Mouse (Mus musculus) limb, embryonic 12.5 days (tissue): ENCODE measurements around the gene Parp8. TPM values are rescaled to one million over a fixed set of nuclear protein-coding genes. Genes with fewer than 3 reads are reported as not detected.

Experiments
- ATAC-seq: fragments of 200-750 bp; cut with Nextera tagmentation; 2 replicates; pipeline ENCODE4 v1.8.0; 2017; ENCODE audit warnings: low read depth, moderate TSS enrichment; ENCODE audit not compliant: insufficient number of reproducible peaks, insufficient read depth, low FRiP score, low TSS enrichment
- H3K27ac ChIP-seq: fragments of 300-500 bp; sonication (generic); 2 replicates; pipeline ENCODE4 v1.5.1; 2016; ENCODE audit warnings: mild to moderate bottlenecking, moderate library complexity
- H3K27me3 ChIP-seq: fragments of 300-500 bp; sonication (generic); 2 replicates; pipeline ENCODE4 v1.6.1; 2016; ENCODE audit warnings: mild to moderate bottlenecking, moderate library complexity
- H3K36me3 ChIP-seq: fragments of 300-500 bp; sonication (generic); 2 replicates; pipeline ENCODE4 v1.6.1; 2016; ENCODE audit warnings: mild to moderate bottlenecking, moderate library complexity
- H3K4me1 ChIP-seq: fragments of 300-500 bp; sonication (generic); replicated peaks from 2 replicates; pipeline ENCODE4 v1.6.1; 2016
- H3K4me2 ChIP-seq: fragments of 300-500 bp; sonication (generic); 2 replicates; pipeline ENCODE4 v1.6.1; 2016; ENCODE audit warnings: mild to moderate bottlenecking, moderate library complexity
- H3K4me3 ChIP-seq: fragments of 300-500 bp; sonication (generic); replicated peaks from 2 replicates; pipeline ENCODE4 v1.5.1; 2016; ENCODE audit warnings: mild to moderate bottlenecking
- H3K9ac ChIP-seq: fragments of 300-500 bp; sonication (generic); replicated peaks from 2 replicates; pipeline ENCODE4 v1.6.1; 2016; ENCODE audit warnings: mild to moderate bottlenecking, moderate library complexity
- H3K9me3 ChIP-seq: fragments of 300-500 bp; sonication (generic); 2 replicates; pipeline ENCODE4 v1.6.1; 2016; ENCODE audit warnings: mild to moderate bottlenecking, moderate library complexity
- WGBS: fragments of 180-500 bp; shearing (Covaris S2); methylation state at CpG from one replicate; pipeline ENCODE4 v1.1.7; 2016; 5-methylcytosine and 5-hydroxymethylcytosine counted together
- polyA plus RNA-seq: library from polyadenylated mRNA; unstranded; fragments of >200 nt; fragmentation: Nextera tagmentation; extraction: Ambion mirVana; gene quantifications from 2 replicates; pipeline ENCODE4 v1.2.1, GENCODE M21; 2016

Parp8 gene
- polyA plus RNA-seq, 1 experiment from 2014 or later: 20.9 TPM

DNA sequence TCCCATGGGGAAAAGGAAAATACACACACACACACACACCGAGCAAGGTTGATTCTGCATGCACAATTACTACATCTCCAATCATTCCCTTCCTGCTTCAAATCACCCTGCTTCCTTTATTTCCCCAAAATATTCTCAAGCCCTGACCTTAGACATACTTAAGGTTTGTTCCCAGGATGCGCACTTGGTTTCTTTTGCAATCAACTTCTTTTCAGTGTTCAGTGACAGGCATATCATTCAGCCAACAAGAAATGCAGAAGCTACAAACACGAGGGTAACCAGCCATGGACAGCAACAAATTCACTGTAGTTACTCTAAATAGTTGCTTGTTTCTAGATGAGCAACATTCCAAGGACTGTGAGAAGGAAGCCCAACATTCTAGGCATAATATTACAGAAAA lies 38.1 kb downstream of the Parp8 start:
- no peak overlapping the region for H3K9ac ChIP-seq
- peaks cover 10% of the 10 kb centered on the region for H3K4me1 ChIP-seq
- ATAC-seq: no peak
- WGBS: 92% methylated on average over 3 of the region's 3 CpGs
- no peaks in the 10 kb centered on the region for H3K27me3 ChIP-seq
- H3K27ac ChIP-seq: no peak overlapping the region
- H3K4me2 ChIP-seq: no peak overlapping the region
- H3K9me3 ChIP-seq: no peaks in the 10 kb centered on the region
- H3K4me3 ChIP-seq: no peak overlapping the region
- H3K36me3 ChIP-seq: no peaks in the 10 kb centered on the region

- Histone ChIP-seq H3K9ac (no peak overlapping the region), H3K36me3 (no peaks in the 10 kb centered on the region)
- 92% methylated on average over 7 of the region's 7 CpGs for WGBS
Measured at GRCm38 (mm10) chr13:116986658-116987057, 38.7 kb downstream of the Parp8 start.

GRCm38 (mm10) chr13:116974081-116974860 lies 51.1 kb downstream of the Parp8 start:
- ATAC-seq: no peak
- Histone ChIP-seq H3K4me1 (peaks cover 10% of the 10 kb centered on the region; the same call in 1 of the 2 replicates), H3K9me3 (no peaks in the 10 kb centered on the region), H3K9ac (no peak overlapping the region), H3K4me2 (no peak overlapping the region), H3K27me3 (no peaks in the 10 kb centered on the region), H3K4me3 (no peak overlapping the region), H3K27ac (no peak overlapping the region), H3K36me3 (no peaks in the 10 kb centered on the region)
- 80% methylated on average over 7 of the region's 7 CpGs for WGBS

More at GRCm38 (mm10) chr13:116986658-116987057, 38.7 kb downstream of the Parp8 start:
- H3K27ac ChIP-seq: no peak overlapping the region
- no peaks in the 10 kb centered on the region for H3K9me3 ChIP-seq
- peaks cover 7% of the 10 kb centered on the region for H3K4me1 ChIP-seq
- no peaks in the 10 kb centered on the region for H3K27me3 ChIP-seq
- H3K4me2 ChIP-seq: no peak overlapping the region
- H3K4me3 ChIP-seq: no peak overlapping the region
- ATAC-seq: no peak

GRCm38 (mm10) chr13:116973491-116973890 lies 51.8 kb downstream of the Parp8 start:
- Histone ChIP-seq H3K4me1 (peaks cover 10% of the 10 kb centered on the region; the same call in 1 of the 2 replicates), H3K36me3 (no peaks in the 10 kb centered on the region), H3K9me3 (no peaks in the 10 kb centered on the region), H3K9ac (no peak overlapping the region), H3K27ac (no peak overlapping the region), H3K4me2 (no peak overlapping the region), H3K27me3 (no peaks in the 10 kb centered on the region), H3K4me3 (no peak overlapping the region)
- 83% methylated on average over 7 of the region's 7 CpGs for WGBS
- ATAC-seq: no peak

DNA sequence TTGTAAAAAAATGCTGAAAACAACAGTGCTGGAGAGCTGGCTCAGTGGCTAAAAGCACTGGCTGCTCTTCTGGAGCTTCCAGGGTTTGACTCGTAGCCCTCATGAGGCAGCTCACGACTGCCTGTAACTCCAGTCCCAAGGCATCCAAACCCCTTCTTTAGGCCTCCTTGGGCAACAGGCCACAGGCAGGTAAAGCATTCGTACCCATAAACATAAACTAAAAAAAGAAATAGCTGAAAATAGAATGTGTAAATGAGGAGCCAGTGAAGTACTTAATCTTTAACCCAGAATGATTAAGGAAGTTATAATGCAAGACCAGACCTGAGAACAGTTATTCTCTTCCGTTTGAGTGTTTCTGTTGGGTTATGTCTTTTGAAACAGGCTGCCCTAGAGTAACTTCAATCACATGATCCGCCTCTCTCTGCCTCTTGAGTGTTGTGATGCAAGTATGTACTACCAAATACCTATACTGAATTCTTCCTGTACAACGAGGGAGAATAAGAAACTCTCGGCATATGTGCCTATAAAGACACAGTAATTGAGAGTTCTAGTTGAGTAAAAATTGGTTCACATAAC lies 53.2 kb downstream of the Parp8 start:
- Histone ChIP-seq H3K4me1 (peaks cover 10% of the 10 kb centered on the region; the same call in 1 of the 2 replicates), H3K27ac (no peak overlapping the region), H3K36me3 (no peaks in the 10 kb centered on the region), H3K9me3 (no peaks in the 10 kb centered on the region), H3K27me3 (no peaks in the 10 kb centered on the region), H3K4me3 (no peak overlapping the region), H3K4me2 (no peak overlapping the region), H3K9ac (no peak overlapping the region)
- 70% methylated on average over 7 of the region's 7 CpGs for whole genome bisulfite sequencing
- no peak for ATAC-seq

DNA sequence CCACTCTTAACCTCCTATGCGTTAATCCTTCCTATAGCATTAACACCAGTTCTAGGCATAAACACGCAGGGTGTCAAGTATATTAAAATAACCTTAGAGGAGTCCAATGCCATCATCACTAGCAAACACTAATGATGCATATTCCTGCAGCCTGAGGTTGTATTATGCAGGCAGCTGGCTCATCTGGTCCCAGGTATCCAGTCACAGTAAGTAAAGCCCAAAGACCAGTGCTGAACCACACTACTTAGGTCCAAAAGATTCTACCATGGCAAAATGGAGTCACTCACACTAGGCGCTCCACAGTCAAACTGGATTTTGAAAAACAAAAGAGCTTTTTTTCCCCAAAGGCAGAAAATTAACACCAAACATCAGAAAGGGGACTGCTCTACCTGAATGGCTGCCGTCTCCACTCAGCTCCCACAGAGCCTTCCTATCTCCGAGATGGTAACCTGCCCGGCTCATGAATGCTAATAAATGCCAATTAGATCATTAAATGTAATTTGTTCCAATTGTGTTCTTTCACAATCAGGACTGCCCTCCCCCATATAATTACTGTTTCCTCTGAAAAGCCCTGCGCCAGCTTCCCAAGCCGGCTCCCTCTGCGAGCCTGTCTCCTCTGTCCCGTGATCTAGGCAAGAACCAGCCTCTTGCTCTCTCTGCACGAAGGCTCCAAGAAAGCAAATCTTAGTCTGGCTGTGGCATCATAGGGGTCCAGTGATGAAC lies 54.5 kb downstream of the Parp8 start:
- no peaks in the 10 kb centered on the region for H3K9me3 ChIP-seq
- H3K4me1 ChIP-seq: peaks cover 10% of the 10 kb centered on the region; the same call in 1 of the 2 replicates
- H3K9ac ChIP-seq: no peak overlapping the region
- no peak overlapping the region for H3K4me2 ChIP-seq
- H3K4me3 ChIP-seq: no peak overlapping the region
- H3K27me3 ChIP-seq: no peaks in the 10 kb centered on the region
- no peak overlapping the region for H3K27ac ChIP-seq
- no peaks in the 10 kb centered on the region for H3K36me3 ChIP-seq
- ATAC-seq: no peak
- WGBS: 54% methylated on average over 11 of the region's 11 CpGs

DNA sequence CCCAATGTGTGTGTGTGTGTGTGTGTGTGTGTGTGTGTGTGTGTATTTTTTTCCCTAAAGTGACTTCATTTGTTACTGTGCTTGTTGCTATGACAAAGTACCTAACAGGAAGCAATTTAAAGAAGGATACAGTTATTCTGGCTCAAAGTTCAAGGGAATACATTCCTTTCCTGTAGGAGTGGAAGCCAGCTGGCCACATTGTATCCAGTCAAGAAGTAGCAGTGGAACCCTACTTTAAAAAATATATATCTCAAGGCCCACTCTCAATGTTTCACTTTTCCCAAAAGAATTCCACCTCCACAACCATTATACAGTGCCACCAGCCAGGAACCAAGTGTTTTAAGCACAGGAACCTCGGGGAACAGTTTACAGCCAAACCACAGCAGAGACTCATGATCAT lies 55.7 kb downstream of the Parp8 start:
- ATAC-seq: no peak
- Histone ChIP-seq H3K4me1 (peaks cover 13% of the 10 kb centered on the region; the same call in 1 of the 2 replicates), H3K9me3 (no peaks in the 10 kb centered on the region), H3K36me3 (no peaks in the 10 kb centered on the region), H3K4me3 (no peak overlapping the region), H3K27me3 (no peaks in the 10 kb centered on the region), H3K9ac (no peak overlapping the region), H3K4me2 (no peak overlapping the region), H3K27ac (no peak overlapping the region)
- 80% methylated on average over 1 of the region's 1 CpGs for WGBS

- no peak overlapping the region for H3K27ac ChIP-seq
- H3K4me3 ChIP-seq: no peak overlapping the region
- no peak for ATAC-seq
- 86% methylated on average over 4 of the region's 4 CpGs for WGBS
- no peaks in the 10 kb centered on the region for H3K27me3 ChIP-seq
- H3K9ac ChIP-seq: no peak overlapping the region
- no peaks in the 10 kb centered on the region for H3K9me3 ChIP-seq
- H3K4me1 ChIP-seq: peaks cover 16% of the 10 kb centered on the region; the same call in 1 of the 2 replicates
- no peak overlapping the region for H3K4me2 ChIP-seq
- H3K36me3 ChIP-seq: no peaks in the 10 kb centered on the region
Measured at GRCm38 (mm10) chr13:116968906-116969305, 56.4 kb downstream of the Parp8 start.

GRCm38 (mm10) chr13:116967459-116967858 lies 57.9 kb downstream of the Parp8 start:
- H3K4me3 ChIP-seq: no peak overlapping the region
- no peaks in the 10 kb centered on the region for H3K36me3 ChIP-seq
- H3K27me3 ChIP-seq: no peaks in the 10 kb centered on the region
- H3K9me3 ChIP-seq: no peaks in the 10 kb centered on the region
- no peak for ATAC-seq
- no peak overlapping the region for H3K9ac ChIP-seq
- peaks cover 27% of the 10 kb centered on the region for H3K4me1 ChIP-seq
- no peak overlapping the region for H3K27ac ChIP-seq
- WGBS: 81% methylated on average over 3 of the region's 3 CpGs
- H3K4me2 ChIP-seq: no peak overlapping the region

- no peaks in the 10 kb centered on the region for H3K36me3 ChIP-seq
Measured at GRCm38 (mm10) chr13:116962480-116963462, 62.6 kb downstream of the Parp8 start.

More at GRCm38 (mm10) chr13:116962480-116963462, 62.6 kb downstream of the Parp8 start:
- Histone ChIP-seq H3K27ac (no peak overlapping the region), H3K4me1 (peaks cover 29% of the 10 kb centered on the region), H3K4me3 (no peak overlapping the region), H3K9ac (no peak overlapping the region), H3K9me3 (no peaks in the 10 kb centered on the region), H3K27me3 (no peaks in the 10 kb centered on the region), H3K4me2 (no peak overlapping the region; the same call in 1 of the 2 replicates)
- 46% methylated on average over 15 of the region's 15 CpGs for WGBS
- ATAC-seq: no peak
